Mouse (Mus musculus): ENCODE measurements at regions not wholly inside any gene's neighbourhood (a gene's known extent, or its start where the extent isn't known, plus 50 kb on each side); places are given as distances from the start of the nearest gene placed in this dataset.
"Not testable (repeated sequence)": the region's sequence is repeated elsewhere in the genome, so short reads cannot be mapped to it uniquely, and the experiment has no call there.

GRCm38 (mm10) chr14:52821617-52822016 lies 326.1 kb upstream of the Olfr1507 start:
- H3K9ac ChIP-seq (ENCODE audit: low read depth, low read length); H3K9me3 ChIP-seq (ENCODE audit: control insufficient read depth, low read length); H3K4me1 ChIP-seq (ENCODE audit: control insufficient read depth, insufficient read depth, low read depth, low read length); H3K27me3 ChIP-seq (replicated peaks; ENCODE audit: control insufficient read depth, insufficient read depth, low read length); ATAC-seq; H3K4me2 ChIP-seq (ENCODE audit: low read length); H3K36me3 ChIP-seq (ENCODE audit: control insufficient read depth, insufficient read depth, low read length); H3K4me3 ChIP-seq (ENCODE audit: low read length); H3K27ac ChIP-seq (ENCODE audit: low read depth, low read length): not testable (repeated sequence)
- no CpG with 5 or more reads among the region's 4 CpGs for WGBS

GRCm38 (mm10) chr14:52811128-52811415 lies 315.5 kb upstream of the Olfr1507 start:
- not testable (repeated sequence) for H3K4me2 ChIP-seq (ENCODE audit: low read length); H3K9ac ChIP-seq (ENCODE audit: low read depth, low read length); H3K36me3 ChIP-seq (ENCODE audit: control insufficient read depth, insufficient read depth, low read length); H3K4me1 ChIP-seq (ENCODE audit: control insufficient read depth, insufficient read depth, low read depth, low read length); H3K9me3 ChIP-seq (ENCODE audit: control insufficient read depth, low read length); H3K27ac ChIP-seq (ENCODE audit: low read depth, low read length); H3K4me3 ChIP-seq (ENCODE audit: low read length); H3K27me3 ChIP-seq (replicated peaks; ENCODE audit: control insufficient read depth, insufficient read depth, low read length)
- WGBS = 87% methylated on average over 3 of the region's 5 CpGs
- peak; percentile 58; the same call in 1 of the 2 replicates for ATAC-seq

GRCm38 (mm10) chr14:52810275-52811127 lies 315.0 kb upstream of the Olfr1507 start:
- WGBS = 68% methylated on average over 8 of the region's 8 CpGs
- not testable (repeated sequence) for H3K27ac ChIP-seq (ENCODE audit: low read depth, low read length); H3K9ac ChIP-seq (ENCODE audit: low read depth, low read length); H3K4me3 ChIP-seq (ENCODE audit: low read length); H3K4me1 ChIP-seq (ENCODE audit: control insufficient read depth, insufficient read depth, low read depth, low read length); H3K36me3 ChIP-seq (ENCODE audit: control insufficient read depth, insufficient read depth, low read length); H3K9me3 ChIP-seq (ENCODE audit: control insufficient read depth, low read length); H3K4me2 ChIP-seq (ENCODE audit: low read length); H3K27me3 ChIP-seq (replicated peaks; ENCODE audit: control insufficient read depth, insufficient read depth, low read length)
- peak; percentile 90 for ATAC-seq

- 75% methylated on average over 2 of the region's 2 CpGs for WGBS
- not testable (repeated sequence) for H3K27me3 ChIP-seq (replicated peaks; ENCODE audit: control insufficient read depth, insufficient read depth, low read length); H3K4me1 ChIP-seq (ENCODE audit: control insufficient read depth, insufficient read depth, low read depth, low read length); H3K36me3 ChIP-seq (ENCODE audit: control insufficient read depth, insufficient read depth, low read length); ATAC-seq; H3K9ac ChIP-seq (ENCODE audit: low read depth, low read length); H3K4me3 ChIP-seq (ENCODE audit: low read length); H3K4me2 ChIP-seq (ENCODE audit: low read length); H3K27ac ChIP-seq (ENCODE audit: low read depth, low read length); H3K9me3 ChIP-seq (ENCODE audit: control insufficient read depth, low read length)
Measured at GRCm38 (mm10) chr14:52801705-52802104, 306.2 kb upstream of the Olfr1507 start.

- H3K27me3 ChIP-seq (replicated peaks; ENCODE audit: control insufficient read depth, insufficient read depth, low read length); ATAC-seq; H3K9me3 ChIP-seq (ENCODE audit: control insufficient read depth, low read length); H3K4me2 ChIP-seq (ENCODE audit: low read length); H3K27ac ChIP-seq (ENCODE audit: low read depth, low read length); H3K36me3 ChIP-seq (ENCODE audit: control insufficient read depth, insufficient read depth, low read length); H3K4me3 ChIP-seq (ENCODE audit: low read length); H3K9ac ChIP-seq (ENCODE audit: low read depth, low read length); H3K4me1 ChIP-seq (ENCODE audit: control insufficient read depth, insufficient read depth, low read depth, low read length): not testable (repeated sequence)
- 87% methylated on average over 7 of the region's 9 CpGs for WGBS
Measured at GRCm38 (mm10) chr14:52792600-52792999, 297.1 kb upstream of the Olfr1507 start.

- WGBS = 45% methylated on average over 6 of the region's 6 CpGs
- not testable (repeated sequence) for H3K27ac ChIP-seq (ENCODE audit: low read depth, low read length); H3K27me3 ChIP-seq (replicated peaks; ENCODE audit: control insufficient read depth, insufficient read depth, low read length); H3K9ac ChIP-seq (ENCODE audit: low read depth, low read length); H3K9me3 ChIP-seq (ENCODE audit: control insufficient read depth, low read length); H3K36me3 ChIP-seq (ENCODE audit: control insufficient read depth, insufficient read depth, low read length); H3K4me3 ChIP-seq (ENCODE audit: low read length); H3K4me2 ChIP-seq (ENCODE audit: low read length); H3K4me1 ChIP-seq (ENCODE audit: control insufficient read depth, insufficient read depth, low read depth, low read length); ATAC-seq
Measured at GRCm38 (mm10) chr14:52791828-52792227, 296.3 kb upstream of the Olfr1507 start.

GRCm38 (mm10) chr14:52782832-52783231 lies 287.3 kb upstream of the Olfr1507 start:
- WGBS = 75% methylated on average over 4 of the region's 4 CpGs
- not testable (repeated sequence) for H3K4me3 ChIP-seq (ENCODE audit: low read length); H3K4me2 ChIP-seq (ENCODE audit: low read length); H3K27ac ChIP-seq (ENCODE audit: low read depth, low read length); H3K36me3 ChIP-seq (ENCODE audit: control insufficient read depth, insufficient read depth, low read length); H3K9me3 ChIP-seq (ENCODE audit: control insufficient read depth, low read length); H3K27me3 ChIP-seq (replicated peaks; ENCODE audit: control insufficient read depth, insufficient read depth, low read length); ATAC-seq; H3K4me1 ChIP-seq (ENCODE audit: control insufficient read depth, insufficient read depth, low read depth, low read length); H3K9ac ChIP-seq (ENCODE audit: low read depth, low read length)

GRCm38 (mm10) chr14:52775816-52776215 lies 280.3 kb upstream of the Olfr1507 start:
- not testable (repeated sequence) for H3K27me3 ChIP-seq (replicated peaks; ENCODE audit: control insufficient read depth, insufficient read depth, low read length); ATAC-seq; H3K27ac ChIP-seq (ENCODE audit: low read depth, low read length); H3K36me3 ChIP-seq (ENCODE audit: control insufficient read depth, insufficient read depth, low read length); H3K4me2 ChIP-seq (ENCODE audit: low read length); H3K9me3 ChIP-seq (ENCODE audit: control insufficient read depth, low read length); H3K4me3 ChIP-seq (ENCODE audit: low read length); H3K4me1 ChIP-seq (ENCODE audit: control insufficient read depth, insufficient read depth, low read depth, low read length); H3K9ac ChIP-seq (ENCODE audit: low read depth, low read length)
- 91% methylated on average over 2 of the region's 2 CpGs for WGBS

GRCm38 (mm10) chr14:52769450-52769849 lies 273.9 kb upstream of the Olfr1507 start:
- not testable (repeated sequence) for H3K9me3 ChIP-seq (ENCODE audit: control insufficient read depth, low read length); H3K4me2 ChIP-seq (ENCODE audit: low read length); H3K4me3 ChIP-seq (ENCODE audit: low read length); H3K36me3 ChIP-seq (ENCODE audit: control insufficient read depth, insufficient read depth, low read length); H3K4me1 ChIP-seq (ENCODE audit: control insufficient read depth, insufficient read depth, low read depth, low read length); H3K27me3 ChIP-seq (replicated peaks; ENCODE audit: control insufficient read depth, insufficient read depth, low read length); H3K27ac ChIP-seq (ENCODE audit: low read depth, low read length); ATAC-seq; H3K9ac ChIP-seq (ENCODE audit: low read depth, low read length)
- no CpG with 5 or more reads among the region's 1 CpGs for WGBS

GRCm38 (mm10) chr14:52752159-52752558 lies 256.6 kb upstream of the Olfr1507 start:
- not testable (repeated sequence) for H3K9ac ChIP-seq (ENCODE audit: low read depth, low read length); H3K4me3 ChIP-seq (ENCODE audit: low read length); H3K27ac ChIP-seq (ENCODE audit: low read depth, low read length); H3K4me1 ChIP-seq (ENCODE audit: control insufficient read depth, insufficient read depth, low read depth, low read length); H3K4me2 ChIP-seq (ENCODE audit: low read length); H3K27me3 ChIP-seq (replicated peaks; ENCODE audit: control insufficient read depth, insufficient read depth, low read length); H3K9me3 ChIP-seq (ENCODE audit: control insufficient read depth, low read length); ATAC-seq; H3K36me3 ChIP-seq (ENCODE audit: control insufficient read depth, insufficient read depth, low read length)
- WGBS = 71% methylated on average over 1 of the region's 1 CpGs

Measured in hindbrain, embryonic 16.5 days (tissue).